Mouse (Mus musculus) ZHBTc4 (cell line): ENCODE data around the gene Csrp1.

Source experiments
- DNase-seq: peaks from one replicate; pipeline ENCODE4 v3.0.0-alpha.2; 2011; ENCODE audit warnings: low read depth, low spot score

The Csrp1 gene

DNA sequence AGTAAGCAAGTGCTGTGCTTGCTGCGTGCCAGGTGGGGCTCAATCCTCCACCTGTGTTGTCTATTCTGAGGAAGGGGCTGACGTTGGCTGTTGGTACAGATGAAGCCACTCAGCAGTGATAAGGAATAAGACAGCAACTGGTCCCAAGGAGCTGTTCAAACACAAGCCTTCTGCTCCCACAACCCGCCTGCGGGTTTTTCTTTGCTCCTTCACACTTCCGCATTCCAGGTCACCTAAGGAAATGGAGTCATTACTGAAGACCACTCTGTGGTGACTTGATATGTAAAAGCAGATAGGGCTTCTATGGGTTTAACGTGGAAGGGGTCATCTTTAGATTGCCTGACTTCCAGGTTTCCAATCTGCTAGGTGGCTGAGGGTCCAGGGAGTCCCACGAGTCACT lies 11.5 kb downstream of the Csrp1 start:
- DNase-seq = peak; percentile 53

DNA sequence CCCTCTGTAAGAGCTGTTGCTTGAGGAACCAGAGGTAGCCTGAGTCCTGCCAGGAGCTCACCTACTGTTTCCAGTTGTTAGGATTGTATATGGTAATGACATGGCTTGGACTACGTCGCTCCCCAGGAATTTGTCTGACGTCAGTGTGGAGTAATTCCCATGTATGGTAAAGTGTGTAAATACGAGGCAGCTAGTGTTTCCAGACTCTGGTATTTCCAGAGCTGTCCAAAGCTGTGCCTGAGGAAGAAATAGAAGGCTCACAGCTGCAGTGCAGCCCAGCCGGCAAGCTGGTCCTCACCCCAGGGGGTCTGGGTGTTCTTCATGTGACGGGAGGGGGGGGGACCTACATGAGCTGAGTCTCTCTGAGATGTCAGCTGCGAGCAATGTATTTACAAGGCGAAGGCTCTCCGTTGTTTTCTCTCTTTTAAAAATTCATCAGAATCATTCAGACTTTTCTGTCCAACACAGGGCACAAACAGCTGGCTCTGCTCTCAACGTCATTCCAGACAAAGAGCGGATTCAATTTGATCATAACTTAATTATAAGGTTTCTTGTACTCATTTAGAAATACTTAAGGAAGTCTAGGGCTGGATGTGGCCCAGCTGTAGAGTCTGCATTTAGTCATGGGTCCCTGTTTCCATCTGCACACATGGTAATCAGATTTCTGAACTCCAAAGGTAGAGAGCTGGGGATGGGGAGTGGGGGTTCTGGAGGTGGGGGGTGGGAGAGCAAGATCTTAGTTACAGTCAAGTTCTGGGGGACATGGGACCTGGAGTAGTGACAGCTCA lies 12.2 kb downstream of the Csrp1 start:
- DNase-seq = peak; percentile 76

DNA sequence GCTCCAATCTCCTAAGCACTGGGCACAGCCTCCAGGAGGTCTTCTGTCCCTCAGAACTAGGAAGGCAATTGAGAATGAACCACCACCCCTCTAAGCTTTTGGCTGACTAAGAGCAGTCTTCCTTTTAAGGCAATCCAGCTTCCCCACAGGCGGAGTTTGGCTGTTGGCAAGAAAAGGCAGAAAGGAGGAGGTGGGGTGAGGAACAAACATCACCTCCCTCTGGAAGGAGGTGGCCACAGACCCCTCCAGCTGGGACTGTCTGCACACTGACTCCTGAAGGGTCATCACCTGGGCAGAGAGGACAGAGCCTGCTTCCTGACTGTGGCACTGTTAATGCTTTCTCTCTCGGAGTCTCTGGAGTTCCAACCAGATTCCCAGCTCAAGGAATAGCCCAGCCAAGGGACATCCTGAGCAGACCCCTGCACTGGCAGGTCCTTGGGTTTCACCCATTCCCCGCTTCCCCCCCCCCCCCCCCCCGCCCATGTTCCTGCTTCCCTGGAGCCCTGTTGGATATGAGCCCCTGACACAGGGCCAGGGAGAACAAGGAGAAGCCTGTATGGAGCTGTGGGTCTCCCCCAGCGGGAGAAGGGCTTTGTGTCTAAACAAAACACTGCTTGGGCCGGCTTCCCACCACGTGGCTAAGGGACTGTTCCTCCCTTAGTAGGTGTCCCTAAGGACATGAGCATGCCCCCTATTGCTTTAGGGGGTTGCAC lies 14.5 kb downstream of the Csrp1 start:
- no peak for DNase-seq

DNA sequence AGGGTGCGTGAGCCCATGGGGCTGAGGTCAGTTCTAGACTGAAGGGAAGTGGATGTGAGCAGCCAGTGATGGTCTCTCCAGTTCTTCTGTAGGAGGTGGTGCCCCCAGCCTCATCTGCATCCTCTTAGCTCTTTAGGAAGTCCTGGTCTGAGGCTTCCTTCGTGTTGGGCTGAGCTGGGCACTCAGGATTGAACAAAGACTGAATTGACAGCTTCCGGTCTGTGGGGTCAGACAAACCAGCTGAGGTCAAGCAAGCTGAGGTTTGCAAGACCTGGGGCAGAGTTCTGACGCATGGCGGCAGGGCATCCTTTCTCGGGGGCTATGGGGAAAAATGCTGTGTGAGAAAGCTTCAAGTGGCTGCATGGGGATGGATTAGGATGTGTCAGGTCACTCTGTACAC lies 15.6 kb downstream of the Csrp1 start:
- no peak for DNase-seq

DNA sequence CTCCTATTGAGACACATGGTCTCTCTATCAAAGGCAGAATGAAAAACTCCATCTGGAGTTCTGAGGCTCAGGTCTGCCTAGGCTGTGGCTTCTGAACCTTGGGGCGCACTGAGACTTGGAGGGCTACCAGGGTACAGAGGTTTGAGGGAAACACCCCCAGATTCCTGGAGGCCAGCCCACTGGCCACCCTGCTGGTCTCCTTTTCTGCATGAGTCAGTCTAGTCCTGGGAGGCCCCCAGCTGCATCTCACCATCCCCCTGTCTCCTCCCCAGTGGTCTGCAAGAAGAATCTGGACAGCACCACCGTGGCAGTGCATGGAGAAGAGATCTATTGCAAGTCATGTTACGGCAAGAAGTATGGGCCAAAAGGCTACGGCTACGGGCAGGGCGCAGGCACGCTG lies 25.1 kb downstream of the Csrp1 start:
- DNase-seq = no peak

DNA sequence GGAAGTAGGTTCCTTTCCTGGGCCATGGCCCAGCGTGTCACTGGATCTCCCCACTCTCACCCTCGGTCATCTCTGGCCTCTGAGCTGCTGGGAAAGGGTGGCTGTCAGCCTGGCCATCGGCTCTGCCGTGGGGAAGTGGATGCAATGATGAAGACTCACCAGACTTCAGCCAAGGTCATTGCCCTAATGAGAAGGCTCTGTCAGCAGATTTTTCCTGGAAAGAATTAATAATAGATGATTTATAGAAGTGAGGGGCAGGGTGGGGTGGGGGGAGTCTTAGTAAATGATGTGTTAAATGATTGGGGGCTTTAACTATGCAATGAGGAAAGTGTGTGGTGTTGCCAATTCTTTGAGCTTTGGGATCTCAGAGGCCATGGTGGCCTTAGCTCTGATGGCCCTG lies 26.4 kb downstream of the Csrp1 start:
- no peak for DNase-seq

DNA sequence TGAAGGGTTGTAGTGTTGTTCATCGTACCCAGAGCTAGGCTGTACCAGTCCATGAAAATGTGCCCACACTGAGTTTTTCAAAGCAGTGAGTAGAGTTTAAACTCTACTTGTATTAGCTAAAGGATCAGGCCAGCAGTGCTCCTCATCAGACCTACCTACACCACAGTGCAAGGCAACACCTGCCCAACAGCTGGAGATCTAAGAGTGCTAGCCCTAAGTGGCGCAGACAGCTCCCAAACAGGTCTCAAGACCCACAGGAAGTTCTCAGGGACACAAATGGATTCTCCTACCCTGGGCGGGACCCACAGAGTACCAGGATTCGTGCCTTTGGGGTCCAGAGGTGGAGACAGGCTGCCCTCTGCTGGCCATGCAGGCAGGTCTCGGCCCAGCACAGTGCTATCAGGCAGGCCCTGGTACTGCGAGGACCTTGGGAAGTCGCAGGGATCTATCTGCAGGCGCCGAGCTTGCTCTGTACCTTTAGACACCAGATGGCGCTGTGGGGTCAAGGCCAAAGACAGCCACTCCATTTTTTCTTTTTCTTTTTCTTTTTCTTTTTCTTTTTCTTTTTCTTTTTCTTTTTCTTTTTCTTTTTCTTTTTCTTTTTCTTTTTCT lies 33.0 kb downstream of the Csrp1 start:
- DNase-seq = peak; percentile 98

DNA sequence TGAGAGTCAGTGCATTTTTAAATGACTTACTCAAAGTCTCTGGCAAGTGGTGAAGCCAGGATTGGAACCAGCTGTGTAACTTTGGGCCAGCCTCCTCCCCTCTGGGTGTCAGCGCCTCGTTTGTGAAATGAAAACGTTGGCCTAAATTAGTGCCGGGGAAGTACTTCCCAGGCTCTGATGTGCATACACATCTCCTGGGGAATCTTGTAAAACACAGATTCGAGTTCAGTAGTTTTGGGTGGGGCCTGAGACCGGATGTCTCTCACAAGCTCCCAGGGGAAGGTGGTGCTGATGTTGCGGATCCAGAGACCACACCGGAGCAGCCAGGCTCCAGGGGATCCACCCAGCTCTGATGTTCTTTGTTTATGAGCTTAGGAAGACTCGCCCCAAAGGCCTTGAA lies 35.4 kb downstream of the Csrp1 start:
- peak; percentile 64 for DNase-seq

DNA sequence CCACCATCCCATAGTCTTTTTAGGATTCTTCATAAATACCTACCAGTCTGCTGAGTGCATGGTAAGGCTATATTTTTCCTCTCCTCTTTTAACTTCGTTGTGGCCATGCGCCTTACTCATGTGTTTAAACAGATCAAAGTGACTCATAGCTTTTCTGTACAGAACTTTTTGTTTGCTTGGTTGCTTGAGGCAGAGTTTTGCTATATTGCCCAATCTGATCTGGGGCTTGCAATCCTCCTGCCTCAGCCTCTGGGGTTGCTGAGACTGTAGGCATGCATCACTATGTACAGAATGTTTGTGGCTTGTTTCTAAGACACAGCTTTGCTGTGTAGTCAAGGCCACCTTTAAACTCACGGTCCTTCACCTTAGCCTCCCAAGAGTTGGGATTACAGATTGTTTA lies 36.1 kb downstream of the Csrp1 start:
- no peak for DNase-seq

DNA sequence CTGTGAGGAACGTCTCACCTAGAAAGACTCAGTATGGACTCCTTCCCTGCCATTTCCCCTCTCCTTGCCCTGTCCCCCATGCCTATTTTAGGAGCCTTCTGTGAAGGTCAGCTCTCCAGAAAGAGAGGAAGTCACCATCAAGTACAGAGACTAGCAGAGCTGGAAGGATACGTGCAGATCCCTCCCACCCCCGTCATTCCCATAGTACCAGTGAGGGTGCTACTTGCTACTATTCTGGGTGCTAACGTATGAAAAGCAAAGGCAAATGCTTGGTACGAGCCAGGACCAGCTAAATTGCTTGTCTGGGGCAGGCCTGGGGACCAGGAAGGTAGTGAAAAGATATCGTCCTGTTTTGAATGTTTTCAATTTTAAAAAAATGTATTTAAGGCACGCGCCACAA lies 37.4 kb downstream of the Csrp1 start:
- DNase-seq = no peak

DNA sequence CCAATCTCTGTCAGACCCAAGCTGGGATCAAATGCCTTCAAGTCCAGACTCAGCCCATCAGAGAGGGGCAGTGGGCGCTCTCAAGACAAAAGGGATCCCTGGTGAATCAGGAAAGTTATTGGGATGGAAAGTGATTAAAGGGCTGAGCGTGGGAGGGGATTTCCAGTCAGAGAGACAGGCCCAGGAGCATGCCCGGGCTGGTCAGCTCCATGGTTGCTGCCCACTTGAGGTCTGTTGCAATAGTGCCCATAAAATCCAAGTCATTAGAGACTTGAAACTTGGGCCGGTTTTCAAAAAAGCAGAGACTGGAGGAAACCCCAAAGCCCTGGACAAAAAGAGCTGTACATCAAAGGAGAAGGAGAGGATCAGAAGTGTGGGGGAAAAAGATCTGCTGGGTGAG lies 39.8 kb downstream of the Csrp1 start:
- no peak for DNase-seq

DNA sequence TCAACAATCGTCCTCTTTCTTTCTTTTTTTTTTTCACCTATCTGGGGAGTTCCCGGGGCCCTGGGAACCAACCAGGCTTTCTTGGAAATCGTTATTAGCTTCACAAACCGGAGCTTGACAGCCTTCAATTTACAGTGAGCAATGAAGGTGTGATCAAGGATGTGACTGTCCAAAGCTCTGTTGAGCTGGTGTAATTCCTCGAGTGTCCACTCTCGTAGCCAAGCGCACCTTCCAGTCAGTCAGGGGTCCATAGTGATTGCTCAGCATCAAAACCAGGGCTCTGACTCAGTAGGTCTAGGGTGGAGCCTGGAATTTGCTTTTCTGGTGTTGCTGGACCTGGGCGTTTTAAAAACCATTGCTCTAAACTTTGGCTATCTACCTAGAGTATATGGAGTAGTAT lies 40.4 kb downstream of the Csrp1 start:
- peak; percentile 83 for DNase-seq

DNA sequence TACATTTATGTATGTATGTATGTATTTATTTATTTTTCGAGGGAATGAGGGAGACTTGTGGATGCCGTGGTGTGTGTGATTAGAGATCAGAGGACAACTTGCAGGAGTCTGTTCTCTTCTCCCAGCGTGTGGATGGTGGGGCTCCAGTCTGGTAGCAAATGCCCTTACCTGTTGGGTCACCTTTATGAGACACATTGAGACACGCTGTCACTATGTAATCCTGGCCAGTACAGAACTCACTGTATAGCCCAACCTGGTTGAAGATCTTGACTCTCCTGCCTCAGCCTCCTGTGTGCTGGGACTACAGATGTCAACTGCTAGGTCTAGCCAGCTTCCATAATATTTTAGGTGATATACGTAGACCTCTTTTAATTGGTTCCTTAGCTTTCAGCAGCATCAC lies 41.9 kb downstream of the Csrp1 start:
- no peak for DNase-seq

DNA sequence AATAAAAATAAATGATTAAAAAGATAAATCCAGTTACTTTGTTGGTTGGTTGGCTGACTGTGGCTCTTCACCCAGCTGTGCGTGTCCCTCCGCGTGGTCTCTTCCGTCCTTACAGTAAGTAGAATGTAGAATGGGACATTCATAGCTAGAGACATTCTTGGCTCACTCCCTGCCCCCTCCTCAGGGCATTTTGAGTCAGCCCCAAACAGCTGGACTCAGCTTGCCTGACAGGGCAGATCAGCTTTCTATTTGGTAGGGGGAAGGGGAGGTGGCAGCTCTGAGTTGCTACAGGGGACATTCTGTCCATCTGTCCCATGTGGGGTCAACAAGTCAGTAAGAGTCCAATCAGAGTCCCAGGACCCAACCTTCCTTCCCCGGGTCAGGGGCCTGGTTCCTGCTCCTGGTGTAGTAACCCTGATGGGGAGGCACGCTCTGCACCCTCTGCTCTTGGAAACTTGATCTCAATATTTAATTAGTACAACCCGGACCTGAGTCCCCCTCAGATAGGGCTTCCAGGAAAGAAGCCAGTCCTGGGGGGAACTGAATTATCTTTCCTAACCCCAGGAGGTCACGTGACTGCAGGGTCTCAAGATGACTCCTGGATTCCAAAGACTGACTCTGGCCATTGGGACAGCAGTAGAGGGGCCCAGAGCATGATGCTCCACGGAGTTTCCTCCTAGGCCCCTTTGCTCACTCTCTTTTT lies 43.8 kb downstream of the Csrp1 start:
- DNase-seq = peak; percentile 67

DNA sequence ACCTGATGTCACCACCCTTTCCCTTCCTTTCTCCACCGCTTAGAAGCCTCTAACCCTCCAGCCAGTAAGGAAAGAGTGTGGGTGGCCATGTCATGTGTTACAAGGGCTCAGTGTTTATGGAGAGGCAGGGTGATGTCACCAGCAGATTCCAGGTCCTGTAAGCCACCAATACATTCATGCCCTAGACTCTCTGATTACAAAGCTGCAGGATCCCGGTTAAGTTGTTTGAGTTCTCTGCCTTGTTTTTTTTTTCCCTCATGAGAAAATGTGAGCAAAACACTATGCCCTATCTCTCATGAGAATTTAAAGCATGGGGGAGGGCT lies 44.3 kb downstream of the Csrp1 start:
- DNase-seq = no peak

DNA sequence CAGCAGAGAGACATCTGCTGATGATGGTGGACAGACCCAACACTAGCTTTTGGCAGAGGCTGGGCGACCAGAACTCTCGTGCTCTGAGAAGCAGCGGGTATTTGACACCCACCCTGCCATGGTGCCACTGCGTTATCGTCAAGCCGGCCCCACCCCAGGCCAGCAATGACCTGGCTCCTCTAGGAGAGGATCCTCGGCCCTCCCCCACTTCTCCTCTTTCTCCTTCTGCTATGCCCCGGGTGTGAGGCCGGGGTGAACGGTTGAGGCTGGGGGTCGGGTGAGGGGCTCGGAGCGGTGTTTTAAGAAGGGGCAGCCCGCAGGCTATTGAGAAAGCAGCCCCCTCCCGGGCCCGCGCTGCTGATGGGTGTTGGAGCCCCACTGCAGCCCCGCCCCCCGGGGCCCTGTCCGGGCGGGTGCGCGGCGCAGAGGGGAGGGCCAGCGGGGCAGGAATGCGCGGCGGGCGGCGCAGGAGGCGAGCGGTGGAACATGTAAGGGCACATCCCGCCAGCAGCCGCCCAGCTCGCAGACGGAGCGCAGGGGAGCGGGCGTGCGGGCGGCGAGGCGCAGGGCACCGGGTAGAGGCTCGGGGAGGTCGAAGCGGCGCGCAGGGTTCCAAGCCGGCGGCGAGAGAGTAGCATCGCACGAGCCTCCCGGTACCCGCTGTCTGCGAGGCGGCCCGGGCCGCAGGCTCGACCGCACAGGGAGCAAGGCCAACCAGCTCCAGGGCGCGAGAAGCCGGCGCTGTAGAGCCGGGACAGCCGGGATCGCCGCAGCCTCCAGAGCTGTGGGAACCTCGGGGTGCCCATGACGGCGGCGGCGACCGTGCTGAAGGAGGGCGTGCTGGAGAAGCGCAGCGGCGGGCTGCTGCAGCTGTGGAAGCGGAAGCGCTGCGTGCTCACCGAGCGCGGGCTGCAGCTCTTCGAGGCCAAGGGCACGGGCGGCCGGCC lies 46.1 kb downstream of the Csrp1 start, which contains the start of gene Phlda3:
Gene Phlda3, plus strand, starts transcription at position 475 of the 947 bp plus-strand sequence.
- DNase-seq = peak; percentile 93

DNA sequence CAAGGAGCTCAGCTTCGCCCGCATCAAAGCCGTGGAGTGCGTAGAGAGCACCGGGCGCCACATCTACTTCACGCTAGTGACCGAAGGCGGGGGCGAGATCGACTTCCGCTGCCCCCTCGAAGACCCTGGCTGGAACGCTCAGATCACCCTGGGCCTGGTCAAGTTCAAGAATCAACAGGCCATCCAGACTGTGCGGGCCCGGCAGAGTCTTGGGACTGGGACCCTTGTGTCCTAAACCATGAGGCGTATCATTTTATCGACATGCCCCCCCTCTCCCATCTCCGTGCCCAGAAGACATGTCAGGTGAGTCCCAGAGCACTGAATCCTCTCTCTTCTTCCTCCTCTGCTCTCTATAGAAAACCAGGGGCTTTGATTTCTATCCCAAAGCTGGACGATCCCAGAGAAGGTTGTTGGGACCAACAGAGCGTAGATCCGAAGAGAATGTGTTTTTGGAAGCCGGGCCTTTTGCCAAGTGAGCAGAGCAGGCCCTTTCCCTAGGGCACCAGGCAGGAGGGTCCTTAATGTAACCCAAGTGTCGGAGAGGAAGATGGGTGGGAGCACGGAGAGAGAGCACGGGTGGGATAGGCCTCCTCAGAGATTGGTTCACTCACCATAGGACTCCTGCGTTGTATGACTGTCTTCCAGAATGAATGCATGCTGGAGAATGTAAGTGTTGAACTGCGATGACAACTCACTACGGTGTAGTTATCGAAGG lies 46.9 kb downstream of the Csrp1 start:
- no peak for DNase-seq

DNA sequence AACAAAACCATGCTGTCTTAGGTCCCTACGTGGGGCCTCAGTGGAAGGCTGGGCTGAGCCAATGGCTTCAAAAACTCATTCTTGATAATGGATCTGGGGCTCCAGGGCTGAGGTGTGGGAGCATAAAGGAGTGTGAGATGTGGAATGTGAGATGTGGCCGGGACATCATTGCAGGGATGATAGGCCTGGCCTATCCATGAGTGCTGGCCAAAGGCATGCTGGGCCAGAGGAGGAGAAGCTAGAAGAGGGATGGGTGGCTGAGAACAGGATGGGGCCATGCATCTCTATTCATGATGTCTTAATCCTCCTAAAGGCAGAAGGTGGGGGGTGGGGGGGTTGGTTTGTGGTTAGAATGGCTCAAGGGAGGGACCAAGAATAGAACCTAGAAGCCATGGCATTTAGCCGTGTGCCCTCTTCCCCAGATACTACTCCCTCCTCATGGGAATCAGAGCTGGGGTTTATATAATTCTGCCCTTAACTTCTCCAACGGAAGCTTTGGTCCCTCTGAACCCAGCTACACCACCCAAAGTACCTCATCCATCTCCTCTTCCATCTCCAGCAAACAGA lies 47.5 kb downstream of the Csrp1 start:
- DNase-seq = peak; percentile 18

DNA sequence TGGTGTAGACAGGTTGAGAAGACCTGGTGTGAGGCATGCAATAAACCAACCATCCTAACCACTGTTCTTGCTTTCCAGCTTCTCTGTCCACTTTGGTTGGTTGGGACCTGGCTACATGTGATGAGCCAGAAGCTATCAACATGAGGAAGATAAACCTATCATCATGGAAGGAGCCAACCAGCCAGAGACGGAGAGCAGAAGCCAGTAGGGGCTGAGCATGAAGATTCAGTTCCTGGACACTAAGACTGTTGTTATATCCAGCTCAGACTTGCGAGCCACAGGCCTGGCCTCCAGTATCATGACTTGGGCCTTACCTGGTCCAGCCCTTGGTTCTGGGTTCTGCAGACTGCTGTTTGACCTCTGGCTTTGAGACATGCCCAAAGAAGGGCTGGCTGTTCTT lies 48.5 kb downstream of the Csrp1 start:
- DNase-seq = no peak

DNA sequence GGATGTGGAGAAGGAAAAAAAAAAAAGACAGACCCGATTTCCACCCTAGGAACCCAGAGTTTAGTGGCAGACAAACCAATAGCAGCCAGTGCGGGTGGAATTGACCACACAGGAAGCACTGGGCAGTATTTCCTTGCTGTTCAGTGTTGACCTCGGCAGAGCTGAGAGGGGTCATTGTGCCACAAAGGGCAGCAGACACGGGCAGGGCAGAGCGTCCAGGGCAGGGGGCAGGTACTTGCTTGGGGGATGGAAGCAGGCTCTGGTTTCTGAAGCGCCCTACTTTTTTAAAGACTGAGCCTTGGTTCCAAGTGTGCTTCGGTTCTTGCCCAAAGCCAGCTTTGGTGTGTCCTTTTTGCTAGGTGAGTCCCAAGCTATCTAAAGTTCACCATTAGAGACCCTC lies 50.4 kb downstream of the Csrp1 start:
- DNase-seq = no peak
